In the genomic region with DNA sequence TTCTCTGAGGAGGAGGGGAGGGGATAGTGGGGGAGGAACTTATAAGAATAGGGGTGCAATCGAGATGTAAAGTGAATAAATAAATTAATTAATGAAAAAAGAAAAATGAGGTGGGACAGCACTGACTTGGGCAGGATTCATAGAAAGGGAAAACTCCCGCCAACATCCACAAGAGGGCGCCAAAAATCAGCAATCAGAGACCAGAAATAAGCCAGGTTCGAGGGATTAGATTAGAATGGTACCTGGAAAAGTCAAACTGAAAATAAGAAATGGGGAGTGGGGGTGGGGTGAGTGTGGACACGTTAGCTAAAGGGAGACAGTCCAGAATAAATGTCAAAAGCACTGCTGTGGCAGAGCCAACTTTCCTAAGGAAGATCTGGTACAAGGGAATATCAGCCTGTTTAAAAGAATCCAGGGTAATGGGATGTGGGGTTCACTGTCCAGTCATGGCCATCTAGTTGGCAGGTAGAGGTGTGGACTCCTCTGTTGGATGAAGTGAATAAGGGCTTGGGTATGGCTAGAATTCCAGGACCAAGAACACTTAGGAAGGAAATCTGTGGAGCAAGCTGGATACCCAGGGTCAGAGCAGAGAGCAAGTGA, we compare ENCODE assay signal across 8 mouse cellular contexts. TPM values are rescaled to one million over a fixed set of nuclear protein-coding genes. Genes with fewer than 3 reads are reported as not detected.
DNase-seq lines count a peak whose midpoint lies in the region; ATAC-seq lines count a peak whose summit lies in the region.
"Had no signal": no experiment of that assay in that cellular context is flagged by ENCODE, and none has a peak within 500 bp of the region (broad histone marks: within the 10 kb centered on the region; RNA-seq: fewer than 3 reads in every experiment).

No protein-coding gene starts in this region.

- no peak overlapping the region for H3K4me3 ChIP-seq in hindbrain, embryonic 15.5 days
- H3K4me3 ChIP-seq: limb, embryonic 15.5 days had no signal

- H3K9me3 ChIP-seq in hindbrain, embryonic 15.5 days: no peaks in the 10 kb centered on the region
- H3K9me3 ChIP-seq: limb, embryonic 15.5 days had no signal

- H3K9ac ChIP-seq in hindbrain, embryonic 15.5 days: no peak overlapping the region
- H3K9ac ChIP-seq: limb, embryonic 15.5 days had no signal

- H3K4me2 ChIP-seq in hindbrain, embryonic 15.5 days: no peak overlapping the region
- H3K4me2 ChIP-seq: limb, embryonic 15.5 days had no signal

- H3K4me1 ChIP-seq in hindbrain, embryonic 15.5 days (replicated peaks): no peaks in the 10 kb centered on the region
- H3K4me1 ChIP-seq: limb, embryonic 15.5 days had no signal

- ATAC-seq in hindbrain, embryonic 15.5 days (ENCODE audit: low FRiP score, low read depth): peak; percentile 69; the same call in 1 of the 2 replicates

- peak; percentile 72 for DNase-seq in NIH3T3 (ENCODE audit: low read depth)
- DNase-seq in c-Kit-negative CD71-positive TER-119-positive erythroid progenitor cells, embryonic 14.5 days (ENCODE audit: low read depth, low spot score): peak; percentile 40
- peak; percentile 65 for DNase-seq in forelimb bud, embryonic 11.5 days (ENCODE audit: low read depth, low spot score)
- peak; percentile 74 to 78 for DNase-seq in layer of hippocampus, postnatal 10 days (ENCODE audit: low spot score in 2 of 2)
- peak; percentile 81 for DNase-seq in lung, postnatal 14 days
- peak; percentile 83 for DNase-seq in retina, embryonic 14.5 days (ENCODE audit: low spot score)

- H3K36me3 ChIP-seq in hindbrain, embryonic 15.5 days: no peaks in the 10 kb centered on the region
- H3K36me3 ChIP-seq: limb, embryonic 15.5 days had no signal

- 3% methylated on average over 5 of the region's 5 CpGs for WGBS in hindbrain, embryonic 15.5 days

- no peak overlapping the region for H3K27ac ChIP-seq in hindbrain, embryonic 15.5 days (replicated peaks)
- H3K27ac ChIP-seq: limb, embryonic 15.5 days had no signal

- H3K27me3 ChIP-seq in hindbrain, embryonic 15.5 days: peaks cover 2% of the 10 kb centered on the region; the same call in 1 of the 2 replicates
- H3K27me3 ChIP-seq: limb, embryonic 15.5 days had no signal

RNA-seq across cellular contexts. Expression of a gene that starts 41.9 kb away (rescaled TPM):
- 1.3 and 2.0 TPM in 2 replicates for polyA plus RNA-seq in hindbrain, embryonic 15.5 days (2015; fragmentation: Nextera tagmentation; extraction: Ambion mirVana)
- total RNA-seq in layer of hippocampus, postnatal 10 days (2021): 1 to 10 TPM; 6.1 to 7.6 TPM
